Mouse (Mus musculus): Measurements from ENCODE around the gene Inpp1. TPM values are rescaled to one million over a fixed set of nuclear protein-coding genes. Genes with fewer than 3 reads are reported as not detected.

The Inpp1 gene
- 8.9 TPM for polyA plus RNA-seq (2014; fragmentation: Illumina TruSeq; extraction: RNeasy Lipid Tissue Mini Kit (QIAGEN cat#74804); ENCODE audit: low read depth, low replicate concordance)

GRCm38 (mm10) chr1:52816910-52817812 is at the start of gene Inpp1:
TSS of gene Inpp1 (minus strand) at chr1:52817688.

GRCm38 (mm10) chr1:52844782-52845665 is 27.5 kb upstream of the Inpp1 start, which contains the start of gene Hibch:
TSS of gene Hibch (plus strand) at chr1:52844929.

Other genes with a start within 250 kb of the Inpp1 start
- 2.3 TPM for gene Nemp2, start 187.0 kb downstream of the Inpp1 start, polyA plus RNA-seq (2014; fragmentation: Illumina TruSeq; extraction: RNeasy Lipid Tissue Mini Kit (QIAGEN cat#74804); ENCODE audit: low read depth, low replicate concordance)
- gene Mfsd6, start 90.2 kb downstream of the Inpp1 start, polyA plus RNA-seq (2014; fragmentation: Illumina TruSeq; extraction: RNeasy Lipid Tissue Mini Kit (QIAGEN cat#74804); ENCODE audit: low read depth, low replicate concordance) = 22.3 TPM
- 184 TPM for gene Hibch, start 27.2 kb upstream of the Inpp1 start, polyA plus RNA-seq (2014; fragmentation: Illumina TruSeq; extraction: RNeasy Lipid Tissue Mini Kit (QIAGEN cat#74804); ENCODE audit: low read depth, low replicate concordance)
- 6.5 TPM for gene 1700019D03Rik, start 202.5 kb upstream of the Inpp1 start, polyA plus RNA-seq (2014; fragmentation: Illumina TruSeq; extraction: RNeasy Lipid Tissue Mini Kit (QIAGEN cat#74804); ENCODE audit: low read depth, low replicate concordance)
- not detected for gene Mstn, start 244.0 kb upstream of the Inpp1 start, polyA plus RNA-seq (2014; fragmentation: Illumina TruSeq; extraction: RNeasy Lipid Tissue Mini Kit (QIAGEN cat#74804); ENCODE audit: low read depth, low replicate concordance)

All from kidney, adult 10 weeks (tissue).